Mouse (Mus musculus) brain, embryonic 14.5 days (tissue): ENCODE results near the gene Dedd2.

Experiments used
- CTCF ChIP-seq: fragments of 200-500 bp; IDR thresholded peaks from 2 replicates; pipeline ENCODE4 v1.5.1; 2012; ENCODE audit warnings: inconsistent platforms, mild to moderate bottlenecking, moderate library complexity, borderline replicate concordance; ENCODE audit not compliant: insufficient read depth, insufficient read length; ENCODE audit errors: extremely low read depth
- POLR2A ChIP-seq: fragments of 200-500 bp; IDR thresholded peaks from 2 replicates; pipeline ENCODE4 v1.6.1; 2012; ENCODE audit warnings: mild to moderate bottlenecking, inconsistent platforms, borderline replicate concordance; ENCODE audit not compliant: poor library complexity, insufficient read depth, insufficient read length, severe bottlenecking; ENCODE audit errors: extremely low read depth

DNA sequence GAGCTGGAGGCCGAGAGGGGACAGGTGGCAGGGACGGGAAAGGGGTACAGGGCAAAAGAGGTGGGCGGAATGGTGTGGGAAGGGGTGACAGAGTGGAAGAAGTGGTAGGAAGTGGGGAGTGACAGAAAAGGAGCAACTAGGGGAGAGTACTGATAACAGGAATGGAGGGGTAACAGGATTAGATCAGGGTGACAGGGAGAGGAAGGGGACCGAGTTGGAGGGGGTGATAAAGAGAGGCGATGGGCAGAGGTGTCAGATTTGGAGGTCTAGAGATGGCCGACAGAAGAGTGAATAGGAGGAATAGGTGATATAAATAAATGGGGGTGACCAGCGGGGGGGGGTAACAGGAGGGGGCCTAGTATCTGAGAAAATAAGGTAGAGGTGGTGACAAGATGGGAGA is 48.2 kb upstream of the Dedd2 start:
- TF ChIP-seq CTCF (no peak), POLR2A (no peak)
